In genomic region chr7:130572821-130573220, GRCm38 (mm10) we compare ENCODE assay signal across 8 mouse cellular contexts. TPM values are rescaled to one million over a fixed set of nuclear protein-coding genes. Genes with fewer than 3 reads are reported as not detected.
DNase-seq lines count a peak whose midpoint lies in the region; ATAC-seq and TF ChIP-seq lines count a peak whose summit lies in the region.

Gene Nsmce4a, minus strand, starts transcription at chr7:130573118.

- H3K4me2 ChIP-seq in forebrain, embryonic 16.5 days (ENCODE audit: low read length), result no peak within 1 kb of the TSS
- no peak within 1 kb of the TSS for H3K4me2 ChIP-seq in hindbrain, embryonic 11.5 days (replicated peaks; ENCODE audit: low read depth, low read length)
- no peak within 1 kb of the TSS for H3K4me2 ChIP-seq in liver, embryonic 12.5 days
- H3K4me2 ChIP-seq in stomach, postnatal 0 days (replicated peaks; ENCODE audit: low read depth), result no peak within 1 kb of the TSS

- no peaks in the 10 kb centered on the region for H3K9me3 ChIP-seq in forebrain, embryonic 16.5 days (ENCODE audit: control insufficient read depth, low read length)
- H3K9me3 ChIP-seq in hindbrain, embryonic 11.5 days (ENCODE audit: control insufficient read depth, low read length), result no peaks in the 10 kb centered on the region
- no peaks in the 10 kb centered on the region for H3K9me3 ChIP-seq in liver, embryonic 12.5 days (replicated peaks)
- no peaks in the 10 kb centered on the region for H3K9me3 ChIP-seq in stomach, postnatal 0 days (ENCODE audit: control insufficient read depth, low read length)

- no peak for ATAC-seq in forebrain, embryonic 16.5 days
- ATAC-seq in hindbrain, embryonic 11.5 days (ENCODE audit: low FRiP score), result no peak
- no peak for ATAC-seq in liver, embryonic 12.5 days
- no peak for ATAC-seq in stomach, postnatal 0 days (ENCODE audit: low FRiP score, low TSS enrichment)

- no peak within 1 kb of the TSS for H3K27ac ChIP-seq in cerebellum, adult 2 months (ENCODE audit: insufficient read depth, low read length)
- H3K27ac ChIP-seq in forebrain, embryonic 16.5 days (ENCODE audit: low read length), result no peak within 1 kb of the TSS
- no peak within 1 kb of the TSS for H3K27ac ChIP-seq in hindbrain, embryonic 11.5 days (ENCODE audit: low read depth, low read length)
- H3K27ac ChIP-seq in liver, embryonic 12.5 days, result no peak within 1 kb of the TSS
- H3K27ac ChIP-seq in stomach, postnatal 0 days (replicated peaks), result no peak within 1 kb of the TSS

- no peak for TF ChIP-seq CTCF in cerebellum, adult 2 months (IDR thresholded peaks at IDR 0.05; ENCODE audit: borderline replicate concordance, insufficient read depth, low read depth, low read length)
- no peak for TF ChIP-seq CTCF in stomach, postnatal 0 days (IDR thresholded peaks at IDR 0.05; ENCODE audit: low read depth)

- H3K4me1 ChIP-seq in cerebellum, adult 2 months (ENCODE audit: control insufficient read depth, insufficient read depth, low read length), result peaks cover 7% of the 10 kb centered on the region
- H3K4me1 ChIP-seq in forebrain, embryonic 16.5 days (replicated peaks; ENCODE audit: control insufficient read depth, insufficient read depth, low read length), result peaks cover 19% of the 10 kb centered on the region
- no peaks in the 10 kb centered on the region for H3K4me1 ChIP-seq in hindbrain, embryonic 11.5 days (replicated peaks; ENCODE audit: control insufficient read depth, insufficient read depth, low read length)
- peaks cover 3% of the 10 kb centered on the region for H3K4me1 ChIP-seq in liver, embryonic 12.5 days
- peaks cover 8% of the 10 kb centered on the region; the same call in 1 of the 2 replicates for H3K4me1 ChIP-seq in stomach, postnatal 0 days (replicated peaks; ENCODE audit: control insufficient read depth, insufficient read depth)

- WGBS in cerebellum, adult 2 months, result 71% methylated on average over 11 of the region's 11 CpGs
- WGBS in forebrain, embryonic 16.5 days, result 77% methylated on average over 9 of the region's 11 CpGs
- 85% methylated on average over 8 of the region's 11 CpGs for WGBS in hindbrain, embryonic 11.5 days
- 64% methylated on average over 11 of the region's 11 CpGs for WGBS in liver, embryonic 12.5 days (ENCODE audit: insufficient replicate concordance)
- WGBS in stomach, postnatal 0 days, result 69% methylated on average over 8 of the region's 11 CpGs

- no peak within 1 kb of the TSS for H3K9ac ChIP-seq in forebrain, embryonic 16.5 days (replicated peaks; ENCODE audit: low read depth, low read length)
- H3K9ac ChIP-seq in hindbrain, embryonic 11.5 days (ENCODE audit: low read depth, low read length), result no peak within 1 kb of the TSS
- H3K9ac ChIP-seq in liver, embryonic 12.5 days, result no peak within 1 kb of the TSS
- no peak within 1 kb of the TSS for H3K9ac ChIP-seq in stomach, postnatal 0 days (ENCODE audit: low read length)

- no peaks in the 10 kb centered on the region for H3K36me3 ChIP-seq in forebrain, embryonic 16.5 days (ENCODE audit: control insufficient read depth, insufficient read depth)
- H3K36me3 ChIP-seq in hindbrain, embryonic 11.5 days (ENCODE audit: control insufficient read depth, insufficient read depth, low read length), result no peaks in the 10 kb centered on the region
- no peaks in the 10 kb centered on the region for H3K36me3 ChIP-seq in liver, embryonic 12.5 days
- H3K36me3 ChIP-seq in stomach, postnatal 0 days (ENCODE audit: control insufficient read depth, insufficient read depth, low read length), result no peaks in the 10 kb centered on the region

- H3K27me3 ChIP-seq in cerebellum, adult 2 months (ENCODE audit: control insufficient read depth, insufficient read depth, low read length), result no peaks in the 10 kb centered on the region
- no peaks in the 10 kb centered on the region for H3K27me3 ChIP-seq in forebrain, embryonic 16.5 days (replicated peaks; ENCODE audit: control insufficient read depth, insufficient read depth, low read length)
- no peaks in the 10 kb centered on the region for H3K27me3 ChIP-seq in hindbrain, embryonic 11.5 days (ENCODE audit: control insufficient read depth, insufficient read depth, low read length)
- H3K27me3 ChIP-seq in liver, embryonic 12.5 days (replicated peaks), result peaks cover 9% of the 10 kb centered on the region; the same call in 1 of the 2 replicates
- H3K27me3 ChIP-seq in stomach, postnatal 0 days (ENCODE audit: control insufficient read depth, insufficient read depth, low read length), result no peaks in the 10 kb centered on the region

- no peak within 1 kb of the TSS for H3K4me3 ChIP-seq in cerebellum, adult 2 months (replicated peaks; ENCODE audit: insufficient read depth, low read depth, low read length)
- H3K4me3 ChIP-seq in forebrain, embryonic 16.5 days (replicated peaks; ENCODE audit: low read length), result no peak within 1 kb of the TSS
- H3K4me3 ChIP-seq in hindbrain, embryonic 11.5 days (ENCODE audit: low read depth, low read length), result no peak within 1 kb of the TSS
- H3K4me3 ChIP-seq in liver, embryonic 12.5 days, result no peak within 1 kb of the TSS
- H3K4me3 ChIP-seq in stomach, postnatal 0 days (ENCODE audit: low read depth, low read length), result no peak within 1 kb of the TSS

- no peak for TF ChIP-seq EP300 in stomach, postnatal 0 days (optimal IDR thresholded peaks at IDR 0.05)

- DNase-seq in cerebellum, adult 2 months, result no peak
- no peak for DNase-seq in cerebellum, postnatal 10 days
- DNase-seq in adrenal gland, adult 18-20 months (ENCODE audit: low spot score in 2 of 2), result no peak
- no peak for DNase-seq in hindbrain, embryonic 11.5 days (ENCODE audit: low spot score)
- no peak for DNase-seq in stomach, postnatal 0 days (ENCODE audit: low spot score)
- no peak for DNase-seq in MN1 (ENCODE audit: low spot score)

- no peak for TF ChIP-seq POLR2A in cerebellum, adult 2 months (IDR thresholded peaks at IDR 0.05; ENCODE audit: borderline replicate concordance, insufficient read depth, low read length)

RNA-seq across cellular contexts. Expression of gene Nsmce4a, which starts in this region (rescaled TPM):
- polyA plus RNA-seq in cerebellum, adult 2 months (2012; rRNA removed), result 69.1 and 74.9 TPM in 2 replicates
- total RNA-seq in adrenal gland, adult 18-20 months (2021), result 10 to 100 TPM; 38.2 to 55.1 TPM
- polyA plus RNA-seq in forebrain, embryonic 16.5 days (2015; fragmentation: Nextera tagmentation; extraction: Ambion mirVana), result 92.2 and 104 TPM in 2 replicates
- 197 and 198 TPM in 2 replicates for polyA plus RNA-seq in hindbrain, embryonic 11.5 days (2014; fragmentation: Nextera tagmentation; extraction: Ambion mirVana)
- polyA plus RNA-seq in liver, embryonic 12.5 days (2016; fragmentation: Nextera tagmentation; extraction: Ambion mirVana), result 139 and 141 TPM in 2 replicates
- 89.7 and 93.1 TPM in 2 replicates for polyA plus RNA-seq in stomach, postnatal 0 days (2015; fragmentation: Nextera tagmentation; extraction: Ambion mirVana)
